In genomic region chr2:121329492-121329891, GRCm38 (mm10) we compare ENCODE assay signal across 23 mouse cellular contexts. TPM values are rescaled to one million over a fixed set of nuclear protein-coding genes. Genes with fewer than 3 reads are reported as not detected.
DNase-seq lines count a peak whose midpoint lies in the region; ATAC-seq lines count a peak whose summit lies in the region.
"Had no signal": no experiment of that assay in that cellular context is flagged by ENCODE, and none has a peak within 500 bp of the region (broad histone marks: within the 10 kb centered on the region; RNA-seq: fewer than 3 reads in every experiment).

No protein-coding gene starts in this region.

- ATAC-seq in monocyte, adult 5-6 weeks (replicated peaks; ENCODE audit: insufficient number of reproducible peaks, low FRiP score, low TSS enrichment, poor library complexity, severe bottlenecking), result 0 out of 2 replicates have a peak, but pooled peaks have one; percentile 50
- ATAC-seq: forebrain, postnatal 0 days; hindbrain, embryonic 16.5 days; lung, postnatal 0 days had no signal

- DNase-seq in brain, adult 2 months (ENCODE audit: low read depth, low spot score), result peak; percentile 95
- peak; percentile 85 for DNase-seq in cerebellum, adult 11-12 months
- DNase-seq in cerebellum, adult 9-11 months, result peak; percentile 88
- DNase-seq in layer of hippocampus, postnatal 25 days (ENCODE audit: extremely low spot score in 1 of 2, low spot score in 1 of 2), result no peak
- no peak for DNase-seq in urinary bladder, postnatal 14 days (ENCODE audit: low spot score)
- DNase-seq: adrenal gland, adult 8-10 months; forebrain, postnatal 0 days; gastrocnemius, postnatal 14 days; kidney, adult 18-20 months; kidney, postnatal 4 days; layer of hippocampus, postnatal 36 days; liver, embryonic 13.5 days; lung, adult 18-20 months; midbrain, embryonic 14.5 days; right cerebral cortex, adult 18-20 months; thymus, adult 2 months; thymus, postnatal 36 days had no signal

RNA-seq across cellular contexts. Expression of gene Ppip5k1, which starts 25.7 kb away (rescaled TPM):
- 5.3 to 11.2 TPM (median 8.9 TPM) in 3 replicates for total RNA-seq in monocyte, adult 5-6 weeks (2017)
- 100 to 1,000 TPM in 1 of 2 experiments, 10 to 100 TPM in 1; 85.1 to 111 TPM for total RNA-seq in layer of hippocampus, postnatal 25 days (2021)

RNA-seq across cellular contexts. Expression of gene Ckmt1, which starts 28.0 kb away (rescaled TPM):
- not detected in 3 replicates for total RNA-seq in monocyte, adult 5-6 weeks (2017)
- total RNA-seq in layer of hippocampus, postnatal 25 days (2021), result 100 to 1,000 TPM; 369 to 418 TPM
- total RNA-seq: granulocyte monocyte progenitor cell, adult 5-6 weeks had no signal

RNA-seq across cellular contexts. Expression of gene Map1a, which starts 40.1 kb away (rescaled TPM):
- total RNA-seq in monocyte, adult 5-6 weeks (2017), result 0.10 TPM in 1 of 3 replicates, not detected in the others
- total RNA-seq in layer of hippocampus, postnatal 25 days (2021), result 100 to 1,000 TPM; 513 to 580 TPM
- total RNA-seq: granulocyte monocyte progenitor cell, adult 5-6 weeks had no signal

RNA-seq across cellular contexts. Expression of gene Strc, which starts 57.5 kb away (rescaled TPM):
- not detected in 3 replicates for total RNA-seq in monocyte, adult 5-6 weeks (2017)
- total RNA-seq in layer of hippocampus, postnatal 25 days (2021), result under 1 TPM; 0.42 to 0.92 TPM
- total RNA-seq: adrenal gland, postnatal 4 days; forebrain, postnatal 0 days; gastrocnemius, postnatal 14 days; granulocyte monocyte progenitor cell, adult 5-6 weeks; heart, postnatal 25 days had no signal

RNA-seq across cellular contexts. Expression of gene Trp53bp1, which starts 58.3 kb away (rescaled TPM):
- 15.8 to 38.3 TPM (median 16.2 TPM) in 3 replicates for total RNA-seq in monocyte, adult 5-6 weeks (2017)
- 100 to 1,000 TPM; 130 to 154 TPM for total RNA-seq in layer of hippocampus, postnatal 25 days (2021)

Comparison
In these comparisons a context has a peak if more than half of its experiments do, and no peak if none do; other contexts are left out.
1. DNase-seq: peak in brain, adult 2 months (single experiment), cerebellum, adult 11-12 months (single experiment) and cerebellum, adult 9-11 months (single experiment); none in layer of hippocampus, postnatal 25 days (0 of 2) and urinary bladder, postnatal 14 days (single experiment).
2. RNA of gene Ckmt1, which starts 28.0 kb away (total RNA-seq): 369 to 418 TPM in layer of hippocampus, postnatal 25 days; not detected in monocyte, adult 5-6 weeks; every median in the first group is over 100 times any median in the second.
3. RNA of gene Map1a, which starts 40.1 kb away (total RNA-seq): 513 to 580 TPM in layer of hippocampus, postnatal 25 days; 0.10 TPM in monocyte, adult 5-6 weeks; every median in the first group is over 100 times any median in the second.